Mouse (Mus musculus) liver, embryonic 14.5 days (tissue): ENCODE data around the gene Amph. TPM values are rescaled to one million over a fixed set of nuclear protein-coding genes. Genes with fewer than 3 reads are reported as not detected.

Source experiments
- ATAC-seq: fragments of 200-750 bp; cut with Nextera tagmentation; 2 replicates; pipeline ENCODE4 v1.8.0; 2017; ENCODE audit warnings: moderate number of reproducible peaks, mild to moderate bottlenecking, moderate library complexity; ENCODE audit not compliant: insufficient read depth
- DNase-seq, 3 experiments: peaks; one replicate each; pipeline ENCODE4 v3.0.0-alpha.2; 2012 to 2013; ENCODE audit warnings: low read depth in 3 of 3, low spot score in 3 of 3
- H3K27ac ChIP-seq: fragments of 300-500 bp; sonication (generic); 2 replicates; pipeline ENCODE4 v1.5.1; 2014; ENCODE audit warnings: moderate library complexity, mild to moderate bottlenecking, control low read depth, inconsistent platforms
- H3K27me3 ChIP-seq: fragments of 300-500 bp; sonication (generic); 2 replicates; pipeline ENCODE4 v1.6.1; 2014; ENCODE audit warnings: mild to moderate bottlenecking, low read length, moderate library complexity; ENCODE audit not compliant: control insufficient read depth, insufficient read depth
- H3K36me3 ChIP-seq: fragments of 300-500 bp; sonication (generic); replicated peaks from 2 replicates; pipeline ENCODE4 v1.6.1; 2014; ENCODE audit warnings: low read depth; ENCODE audit not compliant: control insufficient read depth, insufficient read depth
- H3K4me1 ChIP-seq, 2 experiments: fragments of 200-500 bp in 1 of 2; fragments of 300-500 bp in 1 of 2; sonication (generic) in 1 of 2; replicated peaks; 2 replicates each; pipeline ENCODE4 v1.6.1; 2012 to 2014; ENCODE audit warnings: antibody characterized with exemption in 1 of 2, inconsistent platforms in 1 of 2, low read length in 1 of 2; ENCODE audit not compliant: control insufficient read depth in 2 of 2, insufficient read depth in 2 of 2
- H3K4me2 ChIP-seq: fragments of 300-500 bp; sonication (generic); 2 replicates; pipeline ENCODE4 v1.6.1; 2014; ENCODE audit warnings: low read depth, mild to moderate bottlenecking, control low read depth, moderate library complexity
- H3K4me3 ChIP-seq, 2 experiments: fragments of 200-500 bp in 1 of 2; fragments of 300-500 bp in 1 of 2; sonication (generic) in 1 of 2; 2 replicates each; pipeline ENCODE4 v1.5.1; 2012 to 2014; ENCODE audit warnings: low read depth in 2 of 2, low read length in 2 of 2, mild to moderate bottlenecking in 2 of 2, control low read depth in 1 of 2, inconsistent platforms in 1 of 2, moderate library complexity in 1 of 2; ENCODE audit not compliant: insufficient read depth in 1 of 2
- H3K9ac ChIP-seq: fragments of 300-500 bp; sonication (generic); replicated peaks from 2 replicates; pipeline ENCODE4 v1.6.1; 2014; ENCODE audit warnings: mild to moderate bottlenecking, control low read depth, moderate library complexity
- H3K9me3 ChIP-seq: fragments of 300-500 bp; sonication (generic); 2 replicates; pipeline ENCODE4 v1.6.1; 2016; ENCODE audit warnings: low read length, mixed read lengths; ENCODE audit not compliant: control insufficient read depth
- CTCF ChIP-seq: IDR thresholded peaks from 2 replicates; pipeline ENCODE4 v1.5.1; 2016; ENCODE audit warnings: antibody characterized with exemption, low read depth, control low read depth
- EP300 ChIP-seq: IDR thresholded peaks from 2 replicates; pipeline ENCODE4 v1.6.1; 2016; ENCODE audit warnings: antibody characterized with exemption, low read depth
- WGBS: fragments of 180-500 bp; shearing (Covaris S2); extraction: QIAGEN DNeasy Blood & Tissue Kit; methylation state at CpG from one replicate; pipeline ENCODE4 v1.1.7; 2014; ENCODE audit not compliant: insufficient replicate concordance; 5-methylcytosine and 5-hydroxymethylcytosine counted together
- polyA plus RNA-seq, 2 experiments: library from polyadenylated mRNA; depleted of rRNA in 1 of 2; stranded (reverse) in 1 of 2; unstranded in 1 of 2; fragments of >200 nt; fragmentation: Nextera tagmentation in 1 of 2; extraction: Ambion mirVana in 1 of 2; gene quantifications; 2 replicates each; pipeline versions ENCODE4 v1.2.1 to v1.2.3; 2012 to 2014

Amph gene
- polyA plus RNA-seq, 2 experiments = 0.20 TPM; not detected in 1

- Histone ChIP-seq H3K4me1 (no peaks in the 10 kb centered on the region), H3K4me2 (no peak overlapping the region), H3K27me3 (no peaks in the 10 kb centered on the region), H3K36me3 (no peaks in the 10 kb centered on the region), H3K9ac (no peak overlapping the region), H3K9me3 (no peaks in the 10 kb centered on the region), H3K4me3 (no peak overlapping the region), H3K27ac (no peak overlapping the region)
- ATAC-seq (no peak), DNase-seq (no peak)
- whole genome bisulfite sequencing = 58% methylated on average over 3 of the region's 3 CpGs
- TF ChIP-seq EP300 = no peak
- TF ChIP-seq CTCF = no peak
Measured at GRCm38 (mm10) chr13:19022310-19022709, 74.3 kb downstream of the Amph start.

GRCm38 (mm10) chr13:19025091-19025688, 77.2 kb downstream of the Amph start:
- DNase-seq (no peak), ATAC-seq (no peak)
- Histone ChIP-seq H3K27me3 (no peaks in the 10 kb centered on the region), H3K4me1 (no peaks in the 10 kb centered on the region), H3K27ac (no peak overlapping the region), H3K9ac (no peak overlapping the region), H3K4me3 (no peak overlapping the region), H3K36me3 (no peaks in the 10 kb centered on the region), H3K9me3 (no peaks in the 10 kb centered on the region), H3K4me2 (no peak overlapping the region)
- TF ChIP-seq CTCF = no peak
- TF ChIP-seq EP300 = no peak
- WGBS = 54% methylated on average over 2 of the region's 2 CpGs

DNA sequence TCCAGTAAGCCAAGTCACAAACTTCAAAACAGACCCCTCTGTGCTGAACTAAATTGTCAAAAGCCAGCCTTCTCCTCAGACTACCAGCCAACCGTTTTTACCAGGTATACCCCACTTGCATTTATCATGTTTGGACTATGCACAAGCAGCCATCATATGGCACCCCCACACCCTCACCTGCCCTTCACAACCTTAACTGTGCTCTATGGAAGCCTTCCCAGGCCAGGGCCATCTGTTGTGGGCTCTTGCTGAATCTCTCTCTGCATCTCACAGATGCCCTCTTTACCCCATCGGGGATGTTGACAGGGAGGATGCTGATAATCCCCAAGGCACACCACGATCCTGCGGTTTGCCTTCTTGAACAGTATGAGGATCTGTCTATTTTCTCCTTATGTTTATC, 77.9 kb downstream of the Amph start:
- WGBS = 59% methylated on average over 4 of the region's 4 CpGs
- DNase-seq (no peak), ATAC-seq (no peak)
- Histone ChIP-seq H3K27me3 (no peaks in the 10 kb centered on the region), H3K9ac (no peak overlapping the region), H3K4me2 (no peak overlapping the region), H3K27ac (no peak overlapping the region), H3K4me3 (no peak overlapping the region), H3K36me3 (no peaks in the 10 kb centered on the region), H3K9me3 (no peaks in the 10 kb centered on the region), H3K4me1 (no peaks in the 10 kb centered on the region)
- TF ChIP-seq EP300 (no peak), CTCF (no peak)

GRCm38 (mm10) chr13:19026923-19027322, 78.9 kb downstream of the Amph start:
- H3K9me3 ChIP-seq = no peaks in the 10 kb centered on the region
- DNase-seq (no peak), ATAC-seq (no peak)
- no peak overlapping the region for H3K4me2 ChIP-seq
- TF ChIP-seq CTCF (no peak), EP300 (no peak)
- H3K36me3 ChIP-seq = no peaks in the 10 kb centered on the region
- no peak overlapping the region for H3K9ac ChIP-seq
- WGBS = 58% methylated on average over 3 of the region's 3 CpGs
- no peak overlapping the region for H3K27ac ChIP-seq
- no peak overlapping the region for H3K4me3 ChIP-seq
- H3K27me3 ChIP-seq = no peaks in the 10 kb centered on the region
- H3K4me1 ChIP-seq = no peaks in the 10 kb centered on the region

DNA sequence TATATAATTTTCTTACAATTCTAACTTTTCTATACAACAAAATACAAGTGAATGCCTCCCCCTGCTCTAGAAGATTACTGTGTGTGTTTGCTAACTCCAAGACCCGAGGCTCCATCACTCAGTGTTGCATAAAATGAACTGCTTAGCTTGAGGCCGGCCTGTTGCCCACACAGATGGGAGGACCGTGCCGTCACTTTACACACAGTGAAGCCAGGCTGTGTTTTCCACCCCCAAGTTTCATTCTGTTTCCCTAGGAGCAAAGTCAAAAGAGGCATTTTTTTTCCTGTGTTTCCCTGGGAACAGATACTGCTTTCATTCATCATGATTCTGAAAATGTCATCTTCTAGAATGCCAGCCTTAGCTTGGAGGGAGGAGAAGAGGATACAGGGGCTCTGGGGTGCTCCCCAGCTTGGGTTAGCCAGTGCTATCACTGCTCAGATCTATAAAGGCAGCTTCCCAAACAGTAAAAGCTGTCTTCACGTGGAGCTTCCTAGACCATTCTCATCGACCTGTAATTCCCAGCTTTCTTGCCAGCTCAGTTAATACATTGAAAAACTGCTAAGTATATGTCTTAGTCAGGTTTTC, 79.9 kb downstream of the Amph start:
- Histone ChIP-seq H3K9ac (no peak overlapping the region), H3K27me3 (no peaks in the 10 kb centered on the region), H3K36me3 (no peaks in the 10 kb centered on the region), H3K4me2 (no peak overlapping the region), H3K4me3 (no peak overlapping the region), H3K9me3 (no peaks in the 10 kb centered on the region), H3K27ac (no peak overlapping the region), H3K4me1 (no peaks in the 10 kb centered on the region)
- TF ChIP-seq EP300 = no peak
- TF ChIP-seq CTCF = no peak
- no peak for ATAC-seq
- WGBS = 59% methylated on average over 6 of the region's 6 CpGs
- DNase-seq = no peak
